Mouse (Mus musculus) forebrain, embryonic 14.5 days (tissue): Measurements from ENCODE around the gene Grin1. TPM values are rescaled to one million over a fixed set of nuclear protein-coding genes. Genes with fewer than 3 reads are reported as not detected.

Experiments used
- ATAC-seq: fragments of 200-750 bp; cut with Nextera tagmentation; 2 replicates; pipeline ENCODE4 v1.8.0; 2017; ENCODE audit warnings: mild to moderate bottlenecking, moderate library complexity
- DNase-seq: peaks from one replicate; pipeline ENCODE4 v3.0.0-alpha.2; 2015; ENCODE audit warnings: low spot score
- H3K27ac ChIP-seq: fragments of 300-500 bp; sonication (generic); 2 replicates; pipeline ENCODE4 v1.5.1; 2014; ENCODE audit warnings: low read depth, mild to moderate bottlenecking, control low read depth, low read length, moderate library complexity
- H3K27me3 ChIP-seq: fragments of 300-500 bp; sonication (generic); replicated peaks from 2 replicates; pipeline ENCODE4 v1.6.1; 2014; ENCODE audit warnings: low read length, control low read depth, mixed read lengths; ENCODE audit not compliant: control insufficient read depth, insufficient read depth
- H3K36me3 ChIP-seq: fragments of 300-500 bp; sonication (generic); 2 replicates; pipeline ENCODE4 v1.6.1; 2014; ENCODE audit warnings: low read length, control low read depth; ENCODE audit not compliant: control insufficient read depth, insufficient read depth
- H3K4me1 ChIP-seq: fragments of 300-500 bp; sonication (generic); 2 replicates; pipeline ENCODE4 v1.6.1; 2014; ENCODE audit warnings: antibody characterized with exemption, low read length, control low read depth; ENCODE audit not compliant: control insufficient read depth, insufficient read depth
- H3K4me2 ChIP-seq: fragments of 300-500 bp; sonication (generic); 2 replicates; pipeline ENCODE4 v1.6.1; 2014; ENCODE audit warnings: mild to moderate bottlenecking, control low read depth, low read length
- H3K4me3 ChIP-seq: fragments of 300-500 bp; sonication (generic); 2 replicates; pipeline ENCODE4 v1.5.1; 2014; ENCODE audit warnings: low read depth, low read length, control low read depth
- H3K9ac ChIP-seq: fragments of 300-500 bp; sonication (generic); 2 replicates; pipeline ENCODE4 v1.6.1; 2014; ENCODE audit warnings: mild to moderate bottlenecking, low read length, control low read depth, moderate library complexity
- H3K9me3 ChIP-seq: fragments of 300-500 bp; sonication (generic); replicated peaks from 2 replicates; pipeline ENCODE4 v1.6.1; 2016; ENCODE audit warnings: low read length, control low read depth, mixed read lengths; ENCODE audit not compliant: control insufficient read depth
- WGBS: fragments of 180-500 bp; shearing (Covaris S2); extraction: QIAGEN DNeasy Blood & Tissue Kit; methylation state at CpG from one replicate; pipeline ENCODE4 v1.1.7; 2014; 5-methylcytosine and 5-hydroxymethylcytosine counted together
- polyA plus RNA-seq: library from polyadenylated mRNA; unstranded; fragments of >200 nt; fragmentation: Nextera tagmentation; extraction: Ambion mirVana; gene quantifications from 2 replicates; pipeline ENCODE4 v1.2.1, GENCODE M21; 2014

Gene Grin1
- polyA plus RNA-seq, 1 experiment from 2014 or later: 17.0 TPM

GRCm38 (mm10) chr2:25354211-25354610, 35.2 kb upstream of the Grin1 start:
- DNase-seq (no peak), ATAC-seq (no peak)
- Histone ChIP-seq H3K4me2 (no peak overlapping the region), H3K9ac (no peak overlapping the region), H3K27ac (no peak overlapping the region), H3K27me3 (no peaks in the 10 kb centered on the region), H3K9me3 (no peaks in the 10 kb centered on the region), H3K4me1 (peaks cover 9% of the 10 kb centered on the region), H3K4me3 (no peak overlapping the region), H3K36me3 (peaks cover 45% of the 10 kb centered on the region)
- WGBS: 91% methylated on average over 6 of the region's 6 CpGs

DNA sequence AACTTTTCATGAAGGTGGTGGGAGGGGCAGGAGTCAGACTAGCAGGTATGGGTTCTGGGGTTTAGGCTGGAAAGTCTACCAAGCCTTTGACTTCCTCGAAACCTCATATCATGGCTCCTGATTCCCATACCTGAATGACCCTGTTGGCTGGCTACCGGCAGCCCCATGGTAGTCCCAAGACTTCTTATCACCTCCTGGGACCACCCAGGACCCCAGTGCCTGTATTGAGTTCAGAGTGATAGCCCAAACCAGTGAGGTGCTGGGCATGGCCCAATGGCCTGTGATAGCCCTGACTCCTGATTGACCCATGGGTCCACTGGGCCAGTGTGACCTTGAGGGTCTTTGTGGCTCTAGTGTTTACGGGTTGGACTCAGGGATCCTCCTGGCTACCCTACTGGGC, 31.7 kb upstream of the Grin1 start:
- Histone ChIP-seq H3K4me3 (no peak overlapping the region), H3K4me1 (peaks cover 2% of the 10 kb centered on the region), H3K27ac (no peak overlapping the region), H3K9me3 (no peaks in the 10 kb centered on the region), H3K27me3 (no peaks in the 10 kb centered on the region), H3K9ac (no peak overlapping the region), H3K4me2 (no peak overlapping the region), H3K36me3 (peaks cover 80% of the 10 kb centered on the region)
- DNase-seq: no peak
- 95% methylated on average over 3 of the region's 3 CpGs for WGBS
- no peak for ATAC-seq

DNA sequence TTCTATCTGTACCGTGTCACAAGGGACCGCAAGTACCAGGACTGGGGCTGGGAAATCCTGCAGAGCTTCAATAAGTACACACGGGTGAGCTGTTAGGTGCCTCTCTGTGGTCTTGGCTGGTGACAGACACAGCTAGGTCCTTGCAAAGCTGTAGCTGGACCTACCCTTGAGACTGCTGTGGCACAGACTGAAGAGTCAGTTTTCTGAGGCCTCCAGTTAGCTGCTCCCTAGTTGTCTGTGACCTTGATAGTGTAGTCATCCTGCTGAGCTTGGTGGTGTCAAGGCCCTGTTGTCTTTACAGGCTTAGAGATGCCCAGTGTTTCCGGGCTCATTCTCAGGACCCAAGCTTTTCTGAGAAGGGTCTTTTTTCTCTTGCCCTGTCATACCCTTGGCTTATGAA, 30.5 kb upstream of the Grin1 start:
- no peak overlapping the region for H3K4me3 ChIP-seq
- 97% methylated on average over 4 of the region's 4 CpGs for WGBS
- no peaks in the 10 kb centered on the region for H3K4me1 ChIP-seq
- H3K36me3 ChIP-seq: peaks cover 92% of the 10 kb centered on the region
- H3K4me2 ChIP-seq: no peak overlapping the region
- no peak for ATAC-seq
- no peak overlapping the region for H3K9ac ChIP-seq
- DNase-seq: no peak
- H3K27me3 ChIP-seq: no peaks in the 10 kb centered on the region
- no peak overlapping the region for H3K27ac ChIP-seq
- H3K9me3 ChIP-seq: no peaks in the 10 kb centered on the region

DNA sequence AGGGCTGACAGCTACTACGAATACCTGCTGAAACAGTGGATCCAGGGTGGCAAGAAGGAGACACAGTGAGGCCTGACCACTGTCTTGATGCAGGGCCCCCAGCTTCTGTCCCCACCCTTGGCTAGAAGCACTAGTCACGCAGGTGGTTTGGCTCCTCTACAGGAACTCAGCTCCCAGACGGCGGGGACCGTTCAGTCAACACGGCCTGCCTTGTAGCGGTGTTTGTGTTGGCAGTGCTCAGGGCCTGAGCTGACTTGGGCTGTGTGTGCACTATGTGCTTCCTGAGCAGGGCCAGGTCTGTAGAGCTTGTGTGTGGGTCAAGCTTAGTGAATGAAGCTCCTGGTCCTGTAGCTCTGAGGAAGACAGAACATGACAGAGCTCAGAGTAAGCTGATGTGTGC, 29.2 kb upstream of the Grin1 start:
- Histone ChIP-seq H3K27ac (no peak overlapping the region), H3K4me3 (no peak overlapping the region), H3K4me2 (no peak overlapping the region), H3K27me3 (no peaks in the 10 kb centered on the region), H3K36me3 (peaks cover 100% of the 10 kb centered on the region), H3K9me3 (no peaks in the 10 kb centered on the region), H3K4me1 (no peaks in the 10 kb centered on the region), H3K9ac (no peak overlapping the region)
- no peak for ATAC-seq
- no peak for DNase-seq
- WGBS: 93% methylated on average over 7 of the region's 7 CpGs

DNA sequence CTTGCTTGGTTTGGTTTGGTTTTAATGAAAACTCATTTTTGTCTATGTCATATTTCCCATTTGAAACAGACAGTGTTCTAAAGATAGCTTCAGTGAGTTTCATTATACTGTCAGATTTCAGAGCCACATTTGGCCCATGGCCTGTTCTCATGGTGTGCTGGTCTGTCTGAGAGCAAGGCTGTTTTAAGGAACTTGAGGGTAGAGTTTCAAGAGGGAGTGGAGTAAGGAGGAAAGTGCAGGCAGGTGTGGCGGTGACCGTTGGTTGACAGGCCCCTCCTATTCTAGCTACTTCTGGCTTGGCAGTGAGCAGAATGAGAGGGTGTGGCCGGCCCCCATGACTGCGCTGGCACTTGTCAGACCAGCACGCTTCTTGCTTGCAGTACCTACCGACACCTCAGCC, 19.3 kb upstream of the Grin1 start:
- ATAC-seq (no peak), DNase-seq (no peak)
- Histone ChIP-seq H3K4me1 (peaks cover 5% of the 10 kb centered on the region), H3K27me3 (no peaks in the 10 kb centered on the region), H3K27ac (no peak overlapping the region), H3K4me3 (no peak overlapping the region), H3K36me3 (peaks cover 83% of the 10 kb centered on the region), H3K9me3 (no peaks in the 10 kb centered on the region), H3K9ac (no peak overlapping the region), H3K4me2 (no peak overlapping the region)
- 92% methylated on average over 6 of the region's 6 CpGs for WGBS

DNA sequence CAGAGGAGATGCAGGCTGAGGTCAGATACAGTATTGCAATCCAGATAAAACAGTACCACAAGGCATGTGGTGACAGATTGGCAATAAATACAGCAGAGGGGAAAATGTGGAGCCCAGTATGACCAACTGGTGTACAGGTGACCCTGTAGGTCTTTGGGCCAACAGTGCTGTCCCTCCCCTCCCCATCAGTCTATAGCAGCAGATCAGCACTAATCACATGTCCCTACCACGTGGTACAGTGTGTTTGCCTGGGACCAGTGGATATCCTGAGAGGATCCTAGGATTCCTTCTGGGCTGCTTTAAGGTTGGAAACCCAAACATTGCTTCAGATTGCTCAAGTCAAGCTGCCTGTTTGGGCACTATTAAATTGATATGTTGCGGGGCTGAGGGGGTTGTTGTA, 14.6 kb upstream of the Grin1 start:
- Histone ChIP-seq H3K36me3 (peaks cover 47% of the 10 kb centered on the region), H3K9ac (peak overlapping the region; percentile 87), H3K27ac (no peak overlapping the region), H3K4me3 (peak overlapping the region; percentile 89), H3K4me2 (peak overlapping the region; percentile 92), H3K27me3 (no peaks in the 10 kb centered on the region), H3K9me3 (no peaks in the 10 kb centered on the region), H3K4me1 (peaks cover 13% of the 10 kb centered on the region)
- WGBS: 84% methylated on average over 2 of the region's 2 CpGs
- DNase-seq (no peak), ATAC-seq (no peak)

GRCm38 (mm10) chr2:25332286-25333160, 13.5 kb upstream of the Grin1 start, which contains the start of gene Man1b1:
TSS of gene Man1b1 (plus strand) at chr2:25332338.
- Histone ChIP-seq H3K4me3 (peak within 1 kb of the TSS; percentile 89), H3K27me3 (no peaks in the 10 kb centered on the region), H3K9me3 (no peaks in the 10 kb centered on the region), H3K4me1 (peaks cover 13% of the 10 kb centered on the region), H3K9ac (peak within 1 kb of the TSS; percentile 92), H3K36me3 (peaks cover 37% of the 10 kb centered on the region), H3K4me2 (peak within 1 kb of the TSS; percentile 92), H3K27ac (peak within 1 kb of the TSS; percentile 88)
- ATAC-seq (peak; percentile 99), DNase-seq (peak; percentile 100)
- under 1% methylated on average over 78 of the region's 78 CpGs for whole genome bisulfite sequencing

DNA sequence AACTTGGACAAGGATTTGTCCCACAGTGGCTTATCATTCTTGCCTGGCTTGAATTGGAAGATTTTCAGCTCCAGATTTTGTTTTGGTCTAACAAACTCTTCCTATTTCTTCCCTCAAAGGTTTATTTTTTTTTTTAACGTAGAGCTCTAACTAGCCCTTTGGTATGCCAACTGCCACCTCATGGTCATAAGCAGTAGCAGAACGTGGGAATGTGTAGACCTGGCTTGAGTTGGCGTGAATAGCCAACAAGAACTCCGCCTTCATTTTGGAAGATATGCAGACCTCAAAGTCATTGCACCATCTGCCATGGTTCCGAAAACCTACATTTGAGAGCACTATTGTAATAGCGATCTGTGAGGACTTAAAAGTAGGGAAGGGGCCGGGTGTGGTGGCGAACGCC, 12.5 kb upstream of the Grin1 start:
- peak overlapping the region; percentile 89 for H3K4me3 ChIP-seq
- no peak for ATAC-seq
- DNase-seq: no peak
- H3K4me1 ChIP-seq: peaks cover 13% of the 10 kb centered on the region
- H3K27ac ChIP-seq: no peak overlapping the region
- 65% methylated on average over 9 of the region's 9 CpGs for whole genome bisulfite sequencing
- H3K36me3 ChIP-seq: peaks cover 26% of the 10 kb centered on the region
- peak overlapping the region; percentile 92 for H3K9ac ChIP-seq
- no peaks in the 10 kb centered on the region for H3K27me3 ChIP-seq
- H3K9me3 ChIP-seq: no peaks in the 10 kb centered on the region
- peak overlapping the region; percentile 70 for H3K4me2 ChIP-seq

DNA sequence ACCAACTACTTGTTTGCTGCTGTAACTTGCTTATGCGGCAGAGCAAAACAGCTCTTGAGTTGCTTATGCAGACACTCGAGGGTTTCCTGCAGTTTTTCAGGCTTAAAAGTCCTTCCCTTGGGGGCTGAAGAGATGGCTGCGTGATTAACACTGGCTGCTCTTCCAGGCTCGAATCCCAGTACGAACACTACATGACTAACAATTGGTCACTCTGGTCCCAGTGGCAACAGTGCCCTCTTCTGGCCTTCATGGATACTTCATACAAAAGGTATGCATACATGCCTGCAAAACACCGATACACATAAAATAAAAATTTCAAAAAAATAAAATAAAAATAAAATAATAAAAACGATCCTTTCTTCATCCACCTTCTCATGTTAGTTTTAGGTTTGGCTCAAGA, 9.5 kb upstream of the Grin1 start:
- H3K9me3 ChIP-seq: no peaks in the 10 kb centered on the region
- peaks cover 10% of the 10 kb centered on the region for H3K4me1 ChIP-seq
- no peaks in the 10 kb centered on the region for H3K27me3 ChIP-seq
- no peak overlapping the region for H3K27ac ChIP-seq
- H3K4me2 ChIP-seq: no peak overlapping the region
- H3K9ac ChIP-seq: no peak overlapping the region
- 34% methylated on average over 7 of the region's 7 CpGs for WGBS
- H3K4me3 ChIP-seq: no peak overlapping the region
- no peaks in the 10 kb centered on the region for H3K36me3 ChIP-seq
- no peak for ATAC-seq
- peak; percentile 59 for DNase-seq
